Mouse (Mus musculus): ENCODE measurements around the gene Hsd17b7. TPM values are rescaled to one million over a fixed set of nuclear protein-coding genes. Genes with fewer than 3 reads are reported as not detected.
"Not testable (repeated sequence)": the region's sequence is repeated elsewhere in the genome, so short reads cannot be mapped to it uniquely, and the experiment has no call there.

Gene Hsd17b7
- polyA plus RNA-seq (2014; fragmentation: Nextera tagmentation; extraction: Ambion mirVana): 31.8 and 32.9 TPM in 2 replicates

DNA sequence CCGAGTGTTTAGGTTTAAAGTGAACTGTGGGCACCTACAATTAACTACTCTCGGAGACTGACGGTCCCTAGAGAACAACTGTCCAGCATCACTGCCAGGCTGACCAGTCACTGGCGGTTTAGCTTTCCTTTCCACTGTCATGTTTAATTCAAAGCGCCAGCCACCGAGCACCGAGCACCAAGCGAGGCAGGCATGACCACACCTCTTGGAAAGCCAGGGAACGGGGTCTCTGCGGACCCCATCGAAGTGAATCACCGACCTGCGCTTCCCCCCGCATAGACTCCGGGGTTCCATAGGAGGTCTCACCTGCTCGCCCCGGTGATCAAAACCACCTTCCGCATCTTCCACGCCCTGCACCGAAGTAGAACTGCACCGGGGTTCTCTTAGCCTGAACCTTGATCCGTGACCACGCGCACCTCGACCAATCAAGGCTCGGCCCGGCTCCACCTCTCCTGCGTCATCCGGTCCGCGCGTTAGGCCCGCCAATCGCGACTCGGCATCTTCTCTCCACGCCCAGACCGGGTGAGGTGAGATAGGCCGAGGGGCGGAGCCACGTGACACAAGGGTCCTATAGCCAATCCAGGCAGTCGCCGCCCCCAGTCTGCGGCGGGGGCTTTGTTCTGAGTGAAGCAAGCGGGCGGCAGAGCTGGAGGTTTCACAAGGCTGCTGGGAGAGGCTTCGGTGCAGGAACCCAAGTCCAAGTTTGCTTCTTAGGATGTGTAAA, at the start of gene Hsd17b7:
Gene Hsd17b7, minus strand, starts transcription at position 450 of the 724 bp plus-strand sequence.
- Histone ChIP-seq H3K27ac (ENCODE audit: low read depth, low read length) (peak within 1 kb of the TSS; percentile 87), H3K4me3 (ENCODE audit: low read depth, low read length) (peak within 1 kb of the TSS; percentile 70), H3K36me3 (ENCODE audit: control insufficient read depth, insufficient read depth, low read length) (peaks cover 9% of the 10 kb centered on the region), H3K4me2 (peak within 1 kb of the TSS; percentile 65), H3K27me3 (ENCODE audit: control insufficient read depth, insufficient read depth, low read length) (no peaks in the 10 kb centered on the region), H3K4me1 (ENCODE audit: control insufficient read depth, insufficient read depth, low read length) (peaks cover 25% of the 10 kb centered on the region), H3K9me3 (replicated peaks; ENCODE audit: control insufficient read depth, low read length) (no peaks in the 10 kb centered on the region), H3K9ac (ENCODE audit: low read depth, low read length) (peak within 1 kb of the TSS; percentile 70)
- WGBS (ENCODE audit: insufficient replicate concordance): 1% methylated on average over 48 of the region's 48 CpGs
- peak; percentile 100 for ATAC-seq (replicated peaks; ENCODE audit: insufficient number of reproducible peaks, low FRiP score, low TSS enrichment)

DNA sequence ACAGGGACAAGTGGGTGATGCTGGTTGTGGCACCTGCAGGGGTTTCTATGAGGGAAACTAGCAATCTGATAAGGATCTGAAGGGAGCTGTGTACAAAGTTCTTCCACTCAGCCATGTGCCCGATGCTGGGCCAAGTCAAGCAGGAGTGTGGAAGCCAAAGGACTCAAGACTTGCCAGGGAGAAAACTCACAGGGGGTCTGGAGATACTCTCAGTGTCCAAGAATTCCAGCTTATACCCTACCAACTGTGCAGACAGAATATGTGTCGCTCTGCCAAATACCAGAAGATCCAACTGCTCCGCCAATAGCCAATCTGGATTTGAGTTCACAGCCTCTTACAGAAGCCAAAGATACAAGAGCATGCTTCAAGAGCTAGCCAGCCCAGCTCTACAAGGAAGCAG, 45.7 kb upstream of the Hsd17b7 start:
- no peak overlapping the region for H3K27ac ChIP-seq (ENCODE audit: low read depth, low read length)
- no peaks in the 10 kb centered on the region for H3K27me3 ChIP-seq (ENCODE audit: control insufficient read depth, insufficient read depth, low read length)
- WGBS (ENCODE audit: insufficient replicate concordance): 85% methylated on average over 3 of the region's 3 CpGs
- H3K9me3 ChIP-seq (replicated peaks; ENCODE audit: control insufficient read depth, low read length): peaks cover 16% of the 10 kb centered on the region
- no peak for ATAC-seq (replicated peaks; ENCODE audit: insufficient number of reproducible peaks, low FRiP score, low TSS enrichment)
- H3K4me2 ChIP-seq: no peak overlapping the region
- H3K4me1 ChIP-seq (ENCODE audit: control insufficient read depth, insufficient read depth, low read length): no peaks in the 10 kb centered on the region
- no peak overlapping the region for H3K4me3 ChIP-seq (ENCODE audit: low read depth, low read length)
- no peak overlapping the region for H3K9ac ChIP-seq (ENCODE audit: low read depth, low read length)
- H3K36me3 ChIP-seq (ENCODE audit: control insufficient read depth, insufficient read depth, low read length): no peaks in the 10 kb centered on the region

DNA sequence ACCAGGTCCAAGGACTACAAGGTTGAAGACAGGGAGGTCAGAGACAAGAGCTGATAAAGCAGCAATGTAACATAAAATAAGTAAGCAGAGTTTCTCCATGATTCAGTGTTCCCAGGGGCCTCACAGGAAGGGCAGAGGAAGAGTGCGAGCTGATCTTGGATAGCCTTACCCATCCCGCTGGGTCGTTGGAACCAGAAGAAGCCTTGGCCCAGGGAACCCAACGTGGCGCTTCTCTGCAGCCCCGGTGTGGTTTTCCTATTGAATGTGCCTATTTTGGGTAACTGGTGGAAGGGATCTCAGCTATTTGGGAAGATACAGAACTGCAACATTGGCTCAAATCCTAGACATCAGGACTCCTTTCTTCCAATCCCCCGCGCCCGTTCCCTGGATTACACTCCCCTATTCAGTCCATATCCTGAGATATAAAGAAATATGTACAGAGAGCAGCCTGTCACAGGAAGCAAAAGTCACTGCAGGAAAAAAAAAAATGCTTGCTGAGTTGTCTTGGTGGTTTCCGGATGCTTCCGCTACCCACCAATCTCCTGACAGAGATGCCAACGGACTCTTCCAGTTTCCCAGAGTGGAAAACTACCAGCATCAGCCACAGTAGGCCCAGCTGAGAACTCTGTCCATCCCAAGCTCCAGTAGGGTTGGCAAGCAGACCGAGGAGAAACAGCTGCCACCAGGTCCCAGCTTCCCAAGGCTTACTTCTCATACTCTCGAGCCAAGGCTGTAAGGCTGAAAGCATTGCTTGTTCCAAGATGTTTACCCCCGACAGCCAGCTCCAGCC, 41.9 kb upstream of the Hsd17b7 start:
- H3K27ac ChIP-seq (ENCODE audit: low read depth, low read length): no peak overlapping the region
- no peak overlapping the region for H3K9ac ChIP-seq (ENCODE audit: low read depth, low read length)
- no peaks in the 10 kb centered on the region for H3K36me3 ChIP-seq (ENCODE audit: control insufficient read depth, insufficient read depth, low read length)
- H3K4me1 ChIP-seq (ENCODE audit: control insufficient read depth, insufficient read depth, low read length): peaks cover 4% of the 10 kb centered on the region; the same call in 1 of the 2 replicates
- no peak overlapping the region for H3K4me2 ChIP-seq
- no peaks in the 10 kb centered on the region for H3K27me3 ChIP-seq (ENCODE audit: control insufficient read depth, insufficient read depth, low read length)
- H3K9me3 ChIP-seq (replicated peaks; ENCODE audit: control insufficient read depth, low read length): peaks cover 4% of the 10 kb centered on the region; the same call in 1 of the 2 replicates
- H3K4me3 ChIP-seq (ENCODE audit: low read depth, low read length): no peak overlapping the region
- ATAC-seq (replicated peaks; ENCODE audit: insufficient number of reproducible peaks, low FRiP score, low TSS enrichment): no peak
- 89% methylated on average over 15 of the region's 15 CpGs for WGBS (ENCODE audit: insufficient replicate concordance)

DNA sequence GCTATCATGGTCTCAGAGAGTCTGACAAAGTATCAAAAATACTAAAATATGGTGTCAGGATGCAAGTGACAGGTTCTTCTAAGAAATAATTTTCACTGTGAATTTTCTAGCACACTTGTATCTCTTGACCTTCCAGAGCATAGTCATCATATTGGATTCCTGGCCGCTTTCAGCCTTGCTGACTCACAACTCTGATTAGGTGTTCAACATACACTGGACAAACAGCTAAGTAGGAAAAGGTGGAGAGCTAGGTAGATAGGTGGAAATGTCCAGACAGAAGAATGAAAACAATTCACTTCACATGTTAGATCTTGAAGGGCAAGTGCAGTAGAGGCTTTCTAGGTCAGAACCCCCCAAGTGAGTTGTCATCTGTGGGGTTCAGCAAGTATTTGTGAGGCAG, 40.3 kb upstream of the Hsd17b7 start:
- no peak for ATAC-seq (replicated peaks; ENCODE audit: insufficient number of reproducible peaks, low FRiP score, low TSS enrichment)
- no peak overlapping the region for H3K27ac ChIP-seq (ENCODE audit: low read depth, low read length)
- H3K4me1 ChIP-seq (ENCODE audit: control insufficient read depth, insufficient read depth, low read length): peaks cover 4% of the 10 kb centered on the region; the same call in 1 of the 2 replicates
- H3K4me2 ChIP-seq: no peak overlapping the region
- no peak overlapping the region for H3K9ac ChIP-seq (ENCODE audit: low read depth, low read length)
- no peaks in the 10 kb centered on the region for H3K27me3 ChIP-seq (ENCODE audit: control insufficient read depth, insufficient read depth, low read length)
- no peaks in the 10 kb centered on the region for H3K9me3 ChIP-seq (replicated peaks; ENCODE audit: control insufficient read depth, low read length)
- no peak overlapping the region for H3K4me3 ChIP-seq (ENCODE audit: low read depth, low read length)
- H3K36me3 ChIP-seq (ENCODE audit: control insufficient read depth, insufficient read depth, low read length): no peaks in the 10 kb centered on the region
- WGBS (ENCODE audit: insufficient replicate concordance): 88% methylated on average over 1 of the region's 1 CpGs

DNA sequence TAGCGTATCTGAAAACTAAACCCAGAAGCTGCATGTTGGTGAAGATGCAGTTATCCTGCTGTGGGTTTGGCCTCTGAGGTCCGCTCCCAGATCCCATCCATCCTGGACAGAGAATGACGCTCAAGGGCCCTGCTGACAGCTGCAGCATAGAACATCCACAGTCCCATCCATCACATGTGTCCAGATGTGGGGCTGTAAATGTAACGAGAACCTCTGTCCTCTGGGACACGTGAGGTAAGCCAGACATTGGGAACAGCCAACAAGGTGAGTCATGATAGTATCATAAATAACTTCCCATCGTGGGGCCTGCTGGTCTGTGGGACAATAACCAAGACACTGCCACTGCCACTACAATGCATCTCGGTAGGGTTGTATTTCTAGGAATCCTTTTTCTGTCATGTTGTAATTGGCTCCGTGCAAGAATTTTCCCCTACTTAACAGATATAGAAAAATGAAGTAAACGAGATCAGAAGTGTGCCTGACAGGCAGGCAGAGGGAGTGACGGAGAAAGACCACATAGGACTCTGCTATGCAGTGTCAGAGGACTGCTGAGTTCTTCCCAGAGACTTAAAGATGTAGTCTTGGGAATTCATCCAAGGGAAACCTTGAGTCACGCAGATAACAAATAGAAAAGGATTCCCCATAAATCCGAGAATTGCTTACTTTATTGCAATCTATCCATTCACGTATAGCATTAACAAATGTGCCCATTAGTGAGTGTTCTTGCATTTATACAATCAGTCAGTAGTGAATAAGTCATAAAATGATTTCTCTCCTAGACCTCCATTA, 39.6 kb upstream of the Hsd17b7 start:
- Histone ChIP-seq H3K9ac (ENCODE audit: low read depth, low read length) (no peak overlapping the region), H3K4me1 (ENCODE audit: control insufficient read depth, insufficient read depth, low read length) (peaks cover 4% of the 10 kb centered on the region; the same call in 1 of the 2 replicates), H3K4me2 (no peak overlapping the region), H3K4me3 (ENCODE audit: low read depth, low read length) (no peak overlapping the region), H3K27ac (ENCODE audit: low read depth, low read length) (no peak overlapping the region), H3K9me3 (replicated peaks; ENCODE audit: control insufficient read depth, low read length) (no peaks in the 10 kb centered on the region), H3K27me3 (ENCODE audit: control insufficient read depth, insufficient read depth, low read length) (no peaks in the 10 kb centered on the region), H3K36me3 (ENCODE audit: control insufficient read depth, insufficient read depth, low read length) (no peaks in the 10 kb centered on the region)
- 73% methylated on average over 13 of the region's 13 CpGs for WGBS (ENCODE audit: insufficient replicate concordance)
- no peak; the same call in 1 of the 2 replicates for ATAC-seq (replicated peaks; ENCODE audit: insufficient number of reproducible peaks, low FRiP score, low TSS enrichment)

DNA sequence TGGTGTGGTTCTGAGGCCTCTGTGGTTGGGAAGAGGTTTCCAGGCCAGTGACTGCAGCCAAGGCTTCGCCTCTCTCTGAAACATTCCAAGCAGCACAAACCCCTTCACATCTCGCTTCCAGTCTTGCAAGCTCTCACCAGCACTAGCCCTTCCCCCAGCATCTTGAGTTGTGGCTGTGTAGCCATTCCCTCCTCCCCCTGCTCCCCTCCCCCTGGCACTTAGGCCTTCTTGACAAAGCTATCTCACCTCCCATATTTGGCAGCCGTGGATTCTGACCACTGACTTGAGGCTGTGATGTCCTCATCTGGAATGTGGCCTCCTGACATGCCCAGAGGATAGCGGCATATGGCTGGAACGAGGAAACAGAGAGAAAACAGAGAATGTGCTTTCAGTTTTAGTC, 37.5 kb upstream of the Hsd17b7 start:
- Histone ChIP-seq H3K27me3 (ENCODE audit: control insufficient read depth, insufficient read depth, low read length) (no peaks in the 10 kb centered on the region), H3K9ac (ENCODE audit: low read depth, low read length) (no peak overlapping the region; the same call in 1 of the 2 replicates), H3K4me2 (0 out of 2 replicates have a peak overlapping the region, but pooled peaks have one; percentile 25), H3K27ac (ENCODE audit: low read depth, low read length) (peak overlapping the region; percentile 51), H3K4me3 (ENCODE audit: low read depth, low read length) (no peak overlapping the region), H3K4me1 (ENCODE audit: control insufficient read depth, insufficient read depth, low read length) (peaks cover 4% of the 10 kb centered on the region; the same call in 1 of the 2 replicates), H3K36me3 (ENCODE audit: control insufficient read depth, insufficient read depth, low read length) (no peaks in the 10 kb centered on the region), H3K9me3 (replicated peaks; ENCODE audit: control insufficient read depth, low read length) (no peaks in the 10 kb centered on the region)
- ATAC-seq (replicated peaks; ENCODE audit: insufficient number of reproducible peaks, low FRiP score, low TSS enrichment): peak; percentile 67; the same call in 1 of the 2 replicates
- WGBS (ENCODE audit: insufficient replicate concordance): 16% methylated on average over 5 of the region's 5 CpGs

DNA sequence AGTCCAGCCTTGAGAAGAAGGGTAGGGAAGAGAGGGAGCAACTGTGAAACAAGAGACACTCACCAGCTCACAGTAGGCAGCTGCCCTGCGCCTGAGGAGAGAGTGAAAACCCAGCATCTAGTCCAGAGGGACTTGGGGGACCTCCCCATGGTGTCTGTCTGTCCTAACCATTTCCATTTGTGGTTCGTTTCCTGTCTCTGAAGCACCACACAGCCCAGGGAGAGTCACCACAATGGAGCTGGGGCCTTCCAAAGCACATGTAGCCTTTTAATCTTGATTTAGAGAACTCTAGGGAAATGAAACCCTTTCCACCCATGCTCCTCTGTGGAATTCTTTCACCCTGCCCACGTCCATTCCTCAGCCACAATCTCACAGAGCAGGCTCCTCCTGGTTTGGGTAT, 36.3 kb upstream of the Hsd17b7 start:
- no peaks in the 10 kb centered on the region for H3K27me3 ChIP-seq (ENCODE audit: control insufficient read depth, insufficient read depth, low read length)
- H3K9ac ChIP-seq (ENCODE audit: low read depth, low read length): no peak overlapping the region
- H3K9me3 ChIP-seq (replicated peaks; ENCODE audit: control insufficient read depth, low read length): no peaks in the 10 kb centered on the region
- 69% methylated on average over 3 of the region's 3 CpGs for WGBS (ENCODE audit: insufficient replicate concordance)
- H3K27ac ChIP-seq (ENCODE audit: low read depth, low read length): no peak overlapping the region
- H3K4me2 ChIP-seq: no peak overlapping the region
- no peak for ATAC-seq (replicated peaks; ENCODE audit: insufficient number of reproducible peaks, low FRiP score, low TSS enrichment)
- no peak overlapping the region for H3K4me3 ChIP-seq (ENCODE audit: low read depth, low read length)
- no peaks in the 10 kb centered on the region for H3K36me3 ChIP-seq (ENCODE audit: control insufficient read depth, insufficient read depth, low read length)
- H3K4me1 ChIP-seq (ENCODE audit: control insufficient read depth, insufficient read depth, low read length): peaks cover 4% of the 10 kb centered on the region; the same call in 1 of the 2 replicates

DNA sequence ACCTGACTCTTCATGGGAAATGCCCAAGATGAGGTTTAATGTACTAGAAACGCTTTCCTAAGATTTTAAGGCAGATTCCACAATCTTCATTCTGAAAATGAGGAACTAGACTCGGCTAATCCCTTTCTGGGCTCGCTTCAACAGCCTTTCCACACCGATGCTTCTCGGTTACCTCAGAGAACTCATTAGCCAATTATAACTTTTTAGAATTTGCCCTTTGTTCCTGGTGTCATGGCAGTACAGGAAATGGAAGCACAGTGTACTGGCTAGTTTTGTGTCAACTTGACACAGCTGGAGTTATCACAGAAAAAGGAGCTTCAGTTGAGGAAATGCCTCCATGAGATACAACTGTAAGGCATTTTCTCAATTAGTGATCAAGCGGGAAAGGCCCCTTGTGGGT, 24.9 kb upstream of the Hsd17b7 start:
- H3K4me1 ChIP-seq (ENCODE audit: control insufficient read depth, insufficient read depth, low read length); H3K4me3 ChIP-seq (ENCODE audit: low read depth, low read length); H3K27ac ChIP-seq (ENCODE audit: low read depth, low read length); H3K36me3 ChIP-seq (ENCODE audit: control insufficient read depth, insufficient read depth, low read length); H3K9ac ChIP-seq (ENCODE audit: low read depth, low read length); ATAC-seq (replicated peaks; ENCODE audit: insufficient number of reproducible peaks, low FRiP score, low TSS enrichment); H3K9me3 ChIP-seq (replicated peaks; ENCODE audit: control insufficient read depth, low read length); H3K27me3 ChIP-seq (ENCODE audit: control insufficient read depth, insufficient read depth, low read length); H3K4me2 ChIP-seq: not testable (repeated sequence)
- WGBS (ENCODE audit: insufficient replicate concordance): 87% methylated on average over 6 of the region's 6 CpGs

All from heart, embryonic 11.5 days (tissue).